ENCODE assay signal across 8 mouse cellular contexts in genomic region chr19:6869355-6869754, GRCm38 (mm10). TPM values are rescaled to one million over a fixed set of nuclear protein-coding genes. Genes with fewer than 3 reads are reported as not detected.
DNase-seq lines count a peak whose midpoint lies in the region; ATAC-seq and TF ChIP-seq lines count a peak whose summit lies in the region.

No protein-coding gene starts in this region.

- no peaks in the 10 kb centered on the region for H3K27me3 ChIP-seq in heart, postnatal 0 days (ENCODE audit: control insufficient read depth, insufficient read depth, low read length)
- no peaks in the 10 kb centered on the region for H3K27me3 ChIP-seq in limb, embryonic 15.5 days

- H3K9ac ChIP-seq in heart, postnatal 0 days (replicated peaks; ENCODE audit: low read depth, low read length) = 0 out of 2 replicates have a peak overlapping the region, but pooled peaks have one; percentile 14
- H3K9ac ChIP-seq in limb, embryonic 15.5 days = no peak overlapping the region

- H3K4me2 ChIP-seq in heart, postnatal 0 days (ENCODE audit: low read depth, low read length) = peak overlapping the region; percentile 55
- peak overlapping the region; percentile 27; the same call in 1 of the 2 replicates for H3K4me2 ChIP-seq in limb, embryonic 15.5 days

- H3K9me3 ChIP-seq in heart, postnatal 0 days (replicated peaks; ENCODE audit: control insufficient read depth, low read length) = no peaks in the 10 kb centered on the region
- H3K9me3 ChIP-seq in limb, embryonic 15.5 days = no peaks in the 10 kb centered on the region

- DNase-seq in frontal cortex, adult 2 months (ENCODE audit: extremely low spot score in 1 of 2, low spot score in 1 of 2) = no peak
- DNase-seq in brain, adult 2 months (ENCODE audit: low read depth, low spot score) = peak; percentile 44
- DNase-seq in heart, postnatal 0 days (ENCODE audit: low spot score) = peak; percentile 56
- peak; percentile 63 to 67 for DNase-seq in natural killer cell, adult 2 months (ENCODE audit: low spot score in 2 of 2)
- peak; percentile 46 for DNase-seq in yolk sac, embryonic 10.5 days (ENCODE audit: low spot score)
- no peak for DNase-seq in right cerebral cortex, postnatal 25 days

- TF ChIP-seq EP300 in heart, postnatal 0 days (IDR thresholded peaks at IDR 0.05; ENCODE audit: low read depth) = no peak

- no peaks in the 10 kb centered on the region for H3K36me3 ChIP-seq in heart, postnatal 0 days (replicated peaks; ENCODE audit: control insufficient read depth, insufficient read depth, low read length)
- H3K36me3 ChIP-seq in limb, embryonic 15.5 days = no peaks in the 10 kb centered on the region

- WGBS in heart, postnatal 0 days = 2% methylated on average over 5 of the region's 5 CpGs
- WGBS in limb, embryonic 15.5 days = 3% methylated on average over 5 of the region's 5 CpGs

- no peak for TF ChIP-seq CTCF in heart, postnatal 0 days (IDR thresholded peaks at IDR 0.05; ENCODE audit: low read depth)

- H3K27ac ChIP-seq in heart, postnatal 0 days (ENCODE audit: low read depth) = peak overlapping the region; percentile 58
- H3K27ac ChIP-seq in limb, embryonic 15.5 days = no peak overlapping the region

- ATAC-seq in frontal cortex, adult (ENCODE audit: low TSS enrichment) = peak; percentile 16; the same call in 1 of the 2 replicates
- peak; percentile 68; the same call in 1 of the 2 replicates for ATAC-seq in heart, postnatal 0 days (ENCODE audit: insufficient read depth, low read depth)
- no peak for ATAC-seq in limb, embryonic 15.5 days (ENCODE audit: insufficient number of reproducible peaks, low FRiP score, low TSS enrichment, low read depth)

- H3K4me3 ChIP-seq in heart, postnatal 0 days (ENCODE audit: low read depth, low read length) = peak overlapping the region; percentile 42
- H3K4me3 ChIP-seq in limb, embryonic 15.5 days = 0 out of 2 replicates have a peak overlapping the region, but pooled peaks have one; percentile 7

- no peaks in the 10 kb centered on the region for H3K4me1 ChIP-seq in heart, postnatal 0 days (ENCODE audit: control insufficient read depth, insufficient read depth)
- H3K4me1 ChIP-seq in limb, embryonic 15.5 days = 0 out of 2 replicates have a peak, but pooled peaks cover 3% of the 10 kb centered on the region

RNA-seq across cellular contexts. Expression of gene Ccdc88b, which starts 11.3 kb away (rescaled TPM):
- polyA plus RNA-seq in frontal cortex, adult 2 months (2012; rRNA removed) = 2.5 and 3.8 TPM in 2 replicates
- total RNA-seq in heart, postnatal 0 days (2014; rRNA removed; ENCODE audit: low replicate concordance) = 0.11 and 2.7 TPM in 2 replicates
- polyA plus RNA-seq in heart, postnatal 0 days (2015; fragmentation: Nextera tagmentation; extraction: Ambion mirVana) = 0.08 and 0.36 TPM in 2 replicates
- 1.2 and 1.7 TPM in 2 replicates for polyA plus RNA-seq in limb, embryonic 15.5 days (2015; fragmentation: Nextera tagmentation; extraction: Ambion mirVana)

RNA-seq across cellular contexts. Expression of gene Rps6ka4, which starts 28.9 kb away (rescaled TPM):
- 34.1 and 36.9 TPM in 2 replicates for polyA plus RNA-seq in frontal cortex, adult 2 months (2012; rRNA removed)
- 16.6 and 30.3 TPM in 2 replicates for total RNA-seq in heart, postnatal 0 days (2014; rRNA removed; ENCODE audit: low replicate concordance)
- 12.4 and 13.4 TPM in 2 replicates for polyA plus RNA-seq in heart, postnatal 0 days (2015; fragmentation: Nextera tagmentation; extraction: Ambion mirVana)
- polyA plus RNA-seq in limb, embryonic 15.5 days (2015; fragmentation: Nextera tagmentation; extraction: Ambion mirVana) = 33.5 and 36.1 TPM in 2 replicates

RNA-seq across cellular contexts. Expression of gene Trmt112, which starts 40.1 kb away (rescaled TPM):
- 89.9 and 99.5 TPM in 2 replicates for polyA plus RNA-seq in frontal cortex, adult 2 months (2012; rRNA removed)
- total RNA-seq in heart, postnatal 0 days (2014; rRNA removed; ENCODE audit: low replicate concordance) = 61.8 and 61.9 TPM in 2 replicates
- polyA plus RNA-seq in heart, postnatal 0 days (2015; fragmentation: Nextera tagmentation; extraction: Ambion mirVana) = 57.6 and 61.4 TPM in 2 replicates
- polyA plus RNA-seq in limb, embryonic 15.5 days (2015; fragmentation: Nextera tagmentation; extraction: Ambion mirVana) = 123 and 138 TPM in 2 replicates

RNA-seq across cellular contexts. Expression of gene Prdx5, which starts 40.6 kb away (rescaled TPM):
- 322 and 340 TPM in 2 replicates for polyA plus RNA-seq in frontal cortex, adult 2 months (2012; rRNA removed)
- 215 and 344 TPM in 2 replicates for total RNA-seq in heart, postnatal 0 days (2014; rRNA removed; ENCODE audit: low replicate concordance)
- 623 and 629 TPM in 2 replicates for polyA plus RNA-seq in heart, postnatal 0 days (2015; fragmentation: Nextera tagmentation; extraction: Ambion mirVana)
- 349 and 392 TPM in 2 replicates for polyA plus RNA-seq in limb, embryonic 15.5 days (2015; fragmentation: Nextera tagmentation; extraction: Ambion mirVana)

RNA-seq across cellular contexts. Expression of gene Esrra, which starts 52.3 kb away (rescaled TPM):
- 67.7 and 70.5 TPM in 2 replicates for polyA plus RNA-seq in frontal cortex, adult 2 months (2012; rRNA removed)
- total RNA-seq in heart, postnatal 0 days (2014; rRNA removed; ENCODE audit: low replicate concordance) = 189 and 194 TPM in 2 replicates
- polyA plus RNA-seq in heart, postnatal 0 days (2015; fragmentation: Nextera tagmentation; extraction: Ambion mirVana) = 49.1 and 51.7 TPM in 2 replicates
- polyA plus RNA-seq in limb, embryonic 15.5 days (2015; fragmentation: Nextera tagmentation; extraction: Ambion mirVana) = 11.1 and 11.4 TPM in 2 replicates

Comparison
In these comparisons a context has a peak if more than half of its experiments do, and no peak if none do; other contexts are left out.
1. DNase-seq: peak in brain, adult 2 months (single experiment), heart, postnatal 0 days (single experiment), natural killer cell, adult 2 months (2 of 2) and yolk sac, embryonic 10.5 days (single experiment); none in frontal cortex, adult 2 months (0 of 2) and right cerebral cortex, postnatal 25 days (single experiment).